Mouse (Mus musculus): ENCODE data around the gene Atrnl1. TPM values are rescaled to one million over a fixed set of nuclear protein-coding genes. Genes with fewer than 3 reads are reported as not detected.
A peak's percentile ranks its signal among the peaks of the same experiment; 100 is the strongest.

The Atrnl1 gene
- polyA plus RNA-seq, 1 experiment from 2014 or later = 6.9 TPM

GRCm38 (mm10) chr19:58077529-58078070 is 466.8 kb downstream of the Atrnl1 start:
- 32% methylated on average over 10 of the region's 10 CpGs for WGBS
- Histone ChIP-seq H3K27ac (ENCODE audit: low read depth, low read length) (no peak overlapping the region), H3K4me2 (ENCODE audit: low read length) (peak overlapping the region; percentile 8; the same call in 1 of the 2 replicates), H3K4me1 (ENCODE audit: control insufficient read depth, insufficient read depth, low read length) (peaks cover 10% of the 10 kb centered on the region; the same call in 1 of the 2 replicates), H3K9me3 (replicated peaks; ENCODE audit: control insufficient read depth, low read length) (no peaks in the 10 kb centered on the region), H3K9ac (ENCODE audit: low read length) (no peak overlapping the region), H3K27me3 (replicated peaks; ENCODE audit: control insufficient read depth, insufficient read depth, low read length) (no peaks in the 10 kb centered on the region), H3K4me3 (ENCODE audit: low read depth, low read length) (no peak overlapping the region), H3K36me3 (ENCODE audit: control insufficient read depth, insufficient read depth, low read length) (no peaks in the 10 kb centered on the region)
- ATAC-seq (peak; percentile 70), DNase-seq (ENCODE audit: low spot score) (peak; percentile 44)

GRCm38 (mm10) chr19:58080168-58080567 is 469.3 kb downstream of the Atrnl1 start:
- Histone ChIP-seq H3K27ac (ENCODE audit: low read depth, low read length) (no peak overlapping the region), H3K27me3 (replicated peaks; ENCODE audit: control insufficient read depth, insufficient read depth, low read length) (no peaks in the 10 kb centered on the region), H3K36me3 (ENCODE audit: control insufficient read depth, insufficient read depth, low read length) (no peaks in the 10 kb centered on the region), H3K4me3 (ENCODE audit: low read depth, low read length) (no peak overlapping the region), H3K4me1 (ENCODE audit: control insufficient read depth, insufficient read depth, low read length) (peaks cover 10% of the 10 kb centered on the region; the same call in 1 of the 2 replicates), H3K9me3 (replicated peaks; ENCODE audit: control insufficient read depth, low read length) (no peaks in the 10 kb centered on the region), H3K4me2 (ENCODE audit: low read length) (no peak overlapping the region), H3K9ac (ENCODE audit: low read length) (no peak overlapping the region)
- no peak for DNase-seq (ENCODE audit: low spot score)
- WGBS = 94% methylated on average over 6 of the region's 6 CpGs
- no peak for ATAC-seq

- no peak for ATAC-seq
- Histone ChIP-seq H3K36me3 (ENCODE audit: control insufficient read depth, insufficient read depth, low read length) (no peaks in the 10 kb centered on the region), H3K9ac (ENCODE audit: low read length) (no peak overlapping the region), H3K4me2 (ENCODE audit: low read length) (no peak overlapping the region), H3K4me3 (ENCODE audit: low read depth, low read length) (no peak overlapping the region), H3K27ac (ENCODE audit: low read depth, low read length) (no peak overlapping the region), H3K4me1 (ENCODE audit: control insufficient read depth, insufficient read depth, low read length) (no peaks in the 10 kb centered on the region), H3K27me3 (replicated peaks; ENCODE audit: control insufficient read depth, insufficient read depth, low read length) (no peaks in the 10 kb centered on the region), H3K9me3 (replicated peaks; ENCODE audit: control insufficient read depth, low read length) (no peaks in the 10 kb centered on the region)
- 90% methylated on average over 19 of the region's 19 CpGs for WGBS
- no peak for DNase-seq (ENCODE audit: low spot score)
These were observed 471.9 kb downstream of the Atrnl1 start for GRCm38 (mm10) chr19:58082751-58083150.

GRCm38 (mm10) chr19:58084826-58085225 is 474.0 kb downstream of the Atrnl1 start:
- no peak overlapping the region for H3K9ac ChIP-seq (ENCODE audit: low read length)
- no peaks in the 10 kb centered on the region for H3K4me1 ChIP-seq (ENCODE audit: control insufficient read depth, insufficient read depth, low read length)
- H3K4me2 ChIP-seq (ENCODE audit: low read length) = no peak overlapping the region
- no peak overlapping the region for H3K27ac ChIP-seq (ENCODE audit: low read depth, low read length)
- no peaks in the 10 kb centered on the region for H3K36me3 ChIP-seq (ENCODE audit: control insufficient read depth, insufficient read depth, low read length)
- no peak overlapping the region for H3K4me3 ChIP-seq (ENCODE audit: low read depth, low read length)
- no peaks in the 10 kb centered on the region for H3K27me3 ChIP-seq (replicated peaks; ENCODE audit: control insufficient read depth, insufficient read depth, low read length)
- WGBS = 71% methylated on average over 14 of the region's 14 CpGs
- H3K9me3 ChIP-seq (replicated peaks; ENCODE audit: control insufficient read depth, low read length) = no peaks in the 10 kb centered on the region
- DNase-seq (ENCODE audit: low spot score) (no peak), ATAC-seq (no peak)

GRCm38 (mm10) chr19:58086734-58087133 is 475.9 kb downstream of the Atrnl1 start:
- no peak overlapping the region for H3K4me3 ChIP-seq (ENCODE audit: low read depth, low read length)
- no peak overlapping the region for H3K4me2 ChIP-seq (ENCODE audit: low read length)
- no peak overlapping the region for H3K27ac ChIP-seq (ENCODE audit: low read depth, low read length)
- ATAC-seq (no peak), DNase-seq (ENCODE audit: low spot score) (no peak)
- 94% methylated on average over 8 of the region's 8 CpGs for WGBS
- no peaks in the 10 kb centered on the region for H3K9me3 ChIP-seq (replicated peaks; ENCODE audit: control insufficient read depth, low read length)
- H3K9ac ChIP-seq (ENCODE audit: low read length) = no peak overlapping the region
- H3K27me3 ChIP-seq (replicated peaks; ENCODE audit: control insufficient read depth, insufficient read depth, low read length) = no peaks in the 10 kb centered on the region
- H3K4me1 ChIP-seq (ENCODE audit: control insufficient read depth, insufficient read depth, low read length) = no peaks in the 10 kb centered on the region
- no peaks in the 10 kb centered on the region for H3K36me3 ChIP-seq (ENCODE audit: control insufficient read depth, insufficient read depth, low read length)

- Histone ChIP-seq H3K4me3 (ENCODE audit: low read depth, low read length) (no peak overlapping the region), H3K4me1 (ENCODE audit: control insufficient read depth, insufficient read depth, low read length) (no peaks in the 10 kb centered on the region), H3K9ac (ENCODE audit: low read length) (no peak overlapping the region), H3K27ac (ENCODE audit: low read depth, low read length) (no peak overlapping the region), H3K4me2 (ENCODE audit: low read length) (no peak overlapping the region), H3K36me3 (ENCODE audit: control insufficient read depth, insufficient read depth, low read length) (no peaks in the 10 kb centered on the region), H3K9me3 (replicated peaks; ENCODE audit: control insufficient read depth, low read length) (no peaks in the 10 kb centered on the region), H3K27me3 (replicated peaks; ENCODE audit: control insufficient read depth, insufficient read depth, low read length) (no peaks in the 10 kb centered on the region)
- no peak for DNase-seq (ENCODE audit: low spot score)
- 89% methylated on average over 1 of the region's 1 CpGs for WGBS
- ATAC-seq = no peak
These were observed 477.1 kb downstream of the Atrnl1 start for GRCm38 (mm10) chr19:58087901-58088300.

GRCm38 (mm10) chr19:58088433-58088832 is 477.6 kb downstream of the Atrnl1 start:
- Histone ChIP-seq H3K36me3 (ENCODE audit: control insufficient read depth, insufficient read depth, low read length) (no peaks in the 10 kb centered on the region), H3K4me3 (ENCODE audit: low read depth, low read length) (no peak overlapping the region), H3K27me3 (replicated peaks; ENCODE audit: control insufficient read depth, insufficient read depth, low read length) (no peaks in the 10 kb centered on the region), H3K4me2 (ENCODE audit: low read length) (no peak overlapping the region), H3K27ac (ENCODE audit: low read depth, low read length) (no peak overlapping the region), H3K4me1 (ENCODE audit: control insufficient read depth, insufficient read depth, low read length) (no peaks in the 10 kb centered on the region), H3K9ac (ENCODE audit: low read length) (no peak overlapping the region), H3K9me3 (replicated peaks; ENCODE audit: control insufficient read depth, low read length) (no peaks in the 10 kb centered on the region)
- no peak for DNase-seq (ENCODE audit: low spot score)
- no peak for ATAC-seq
- 54% methylated on average over 7 of the region's 7 CpGs for WGBS

- Histone ChIP-seq H3K4me1 (ENCODE audit: control insufficient read depth, insufficient read depth, low read length) (peaks cover 6% of the 10 kb centered on the region; the same call in 1 of the 2 replicates), H3K4me3 (ENCODE audit: low read depth, low read length) (no peak overlapping the region), H3K9ac (ENCODE audit: low read length) (no peak overlapping the region), H3K9me3 (replicated peaks; ENCODE audit: control insufficient read depth, low read length) (no peaks in the 10 kb centered on the region), H3K27ac (ENCODE audit: low read depth, low read length) (no peak overlapping the region), H3K27me3 (replicated peaks; ENCODE audit: control insufficient read depth, insufficient read depth, low read length) (no peaks in the 10 kb centered on the region), H3K4me2 (ENCODE audit: low read length) (no peak overlapping the region), H3K36me3 (ENCODE audit: control insufficient read depth, insufficient read depth, low read length) (no peaks in the 10 kb centered on the region)
- no peak for ATAC-seq
- 96% methylated on average over 16 of the region's 16 CpGs for WGBS
- DNase-seq (ENCODE audit: low spot score) = no peak
These were observed 481.1 kb downstream of the Atrnl1 start for GRCm38 (mm10) chr19:58091911-58092310.

- Histone ChIP-seq H3K36me3 (ENCODE audit: control insufficient read depth, insufficient read depth, low read length) (no peaks in the 10 kb centered on the region), H3K9me3 (replicated peaks; ENCODE audit: control insufficient read depth, low read length) (no peaks in the 10 kb centered on the region), H3K4me3 (ENCODE audit: low read depth, low read length) (no peak overlapping the region), H3K4me2 (ENCODE audit: low read length) (no peak overlapping the region), H3K4me1 (ENCODE audit: control insufficient read depth, insufficient read depth, low read length) (peaks cover 6% of the 10 kb centered on the region; the same call in 1 of the 2 replicates), H3K27me3 (replicated peaks; ENCODE audit: control insufficient read depth, insufficient read depth, low read length) (no peaks in the 10 kb centered on the region), H3K27ac (ENCODE audit: low read depth, low read length) (no peak overlapping the region), H3K9ac (ENCODE audit: low read length) (no peak overlapping the region)
- 11% methylated on average over 14 of the region's 14 CpGs for WGBS
- DNase-seq (ENCODE audit: low spot score) = peak; percentile 63
- peak; percentile 37; the same call in 1 of the 2 replicates for ATAC-seq
These were observed 484.1 kb downstream of the Atrnl1 start for GRCm38 (mm10) chr19:58094781-58095543.

All from forebrain, embryonic 14.5 days (tissue).